Mouse (Mus musculus): ENCODE measurements around the gene P3h1. TPM values are rescaled to one million over a fixed set of nuclear protein-coding genes. Genes with fewer than 3 reads are reported as not detected.

P3h1 gene
- 10 to 100 TPM; 12.7 to 13.8 TPM for total RNA-seq (2021)
- long read RNA-seq, experiment 1, transcript P3h1-204 (15 exons, 3,188 nt): major isoform, 15 of 22 reads
- long read RNA-seq, experiment 1, partial matches to known transcripts: 5 of 22 reads
- long read RNA-seq, experiment 1, other reads (novel, unspliced or antisense): 2 of 22 reads
- long read RNA-seq, experiment 2, transcript P3h1-204 (15 exons, 3,188 nt): major isoform, 8 of 14 reads
- long read RNA-seq, experiment 2, partial matches to known transcripts: 3 of 14 reads
- long read RNA-seq, experiment 2, other reads (novel, unspliced or antisense): 3 of 14 reads

DNA sequence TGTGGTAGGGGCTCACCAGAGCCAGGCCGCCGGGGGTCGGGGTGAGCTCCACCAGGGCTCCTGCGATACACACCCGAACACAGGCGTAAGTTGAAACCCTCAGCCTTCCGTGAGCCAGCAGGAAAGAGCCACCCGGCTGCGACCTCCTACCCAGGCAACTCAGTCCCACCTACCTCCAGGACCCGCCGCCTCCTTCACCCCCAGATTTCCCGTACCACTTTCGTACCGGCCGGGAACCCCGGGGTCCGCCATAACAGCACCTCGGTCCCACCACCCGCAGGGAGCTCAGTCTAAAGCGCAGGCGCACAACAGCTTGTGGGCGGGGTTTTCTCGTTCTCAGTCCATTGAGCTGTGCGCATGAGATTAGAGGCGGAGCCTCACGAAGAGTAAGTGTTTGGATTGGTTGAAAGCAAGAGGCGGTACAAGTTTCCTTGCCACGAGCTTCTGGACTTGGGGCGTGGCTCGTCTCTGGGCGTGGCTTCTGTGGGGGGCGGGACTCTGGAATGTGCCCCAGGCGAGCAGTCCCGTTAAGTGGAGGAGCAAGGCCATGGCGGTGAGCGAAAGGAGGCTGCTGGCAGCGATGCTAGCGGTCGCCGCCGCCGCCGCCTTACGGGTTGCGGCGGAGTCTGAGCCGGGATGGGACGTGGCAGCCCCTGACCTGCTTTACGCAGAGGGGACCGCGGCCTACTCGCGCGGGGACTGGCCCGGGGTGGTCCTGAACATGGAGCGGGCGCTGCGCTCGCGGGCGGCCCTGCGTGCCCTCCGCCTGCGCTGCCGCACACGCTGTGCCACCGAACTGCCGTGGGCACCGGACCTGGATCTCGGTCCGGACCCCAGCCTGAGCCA is at the start of gene P3h1, which contains the start of gene AU022252:
P3h1 (plus strand) TSS at position 506 of the 846 bp plus-strand sequence.
AU022252 (minus strand) TSS at position 303 of the 846 bp plus-strand sequence.
- intact Hi-C loops (cut with DNase I): no loop called here
- peak; percentile 98 to 99 for DNase-seq

GRCm38 (mm10) chr4:119183525-119183924 is 49.2 kb upstream of the P3h1 start:
- intact Hi-C loops (cut with DNase I): loop anchor here (10.0 kb wide), 1 partner anchor 1149 kb away; no protein-coding TSS in a partner anchor
- no peak for DNase-seq

- DNase-seq: no peak
- intact Hi-C loops (cut with DNase I): loop anchor here (10.0 kb wide), 1 partner anchor 1151 kb away; no protein-coding TSS in a partner anchor
Observed at GRCm38 (mm10) chr4:119185771-119186170, 46.9 kb upstream of the P3h1 start.

DNA sequence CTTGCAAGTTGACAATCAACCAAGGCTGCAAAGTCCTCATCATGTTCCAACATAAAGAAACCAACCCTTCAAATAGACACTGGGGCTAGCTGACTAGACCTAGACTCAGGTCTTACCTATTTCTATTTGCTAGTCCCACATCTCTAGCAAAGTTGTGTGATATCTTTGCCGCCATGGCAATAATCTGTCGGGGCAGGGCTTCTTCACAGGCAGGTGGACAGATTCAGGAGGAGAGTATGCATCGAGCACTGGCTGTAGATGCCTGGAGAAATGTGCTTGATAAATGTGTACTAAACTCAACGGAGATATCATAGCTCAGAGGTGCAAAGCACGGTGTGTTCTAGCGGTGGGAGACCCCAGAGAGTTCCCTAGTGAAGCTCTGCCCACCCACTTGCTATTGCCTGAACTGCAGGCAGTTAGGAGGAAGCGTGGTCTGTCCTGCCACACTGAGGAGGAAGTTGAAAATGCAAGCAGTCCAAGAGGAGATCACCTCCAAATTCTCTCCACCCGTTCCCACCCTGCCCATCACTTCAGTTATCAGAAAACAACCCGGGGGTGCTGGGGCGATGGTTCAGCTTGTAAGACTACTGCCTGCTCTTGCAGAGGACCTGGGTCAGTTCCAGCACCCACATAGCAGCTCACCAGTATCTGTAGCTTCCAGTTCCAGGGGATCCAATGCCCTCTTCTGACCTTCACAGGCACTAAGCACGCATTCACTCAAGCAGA is 44.5 kb upstream of the P3h1 start:
- no peak for DNase-seq
- intact Hi-C loops (cut with DNase I): loop anchor here (10.0 kb wide), 1 partner anchor 1153 kb away; no protein-coding TSS in a partner anchor

DNA sequence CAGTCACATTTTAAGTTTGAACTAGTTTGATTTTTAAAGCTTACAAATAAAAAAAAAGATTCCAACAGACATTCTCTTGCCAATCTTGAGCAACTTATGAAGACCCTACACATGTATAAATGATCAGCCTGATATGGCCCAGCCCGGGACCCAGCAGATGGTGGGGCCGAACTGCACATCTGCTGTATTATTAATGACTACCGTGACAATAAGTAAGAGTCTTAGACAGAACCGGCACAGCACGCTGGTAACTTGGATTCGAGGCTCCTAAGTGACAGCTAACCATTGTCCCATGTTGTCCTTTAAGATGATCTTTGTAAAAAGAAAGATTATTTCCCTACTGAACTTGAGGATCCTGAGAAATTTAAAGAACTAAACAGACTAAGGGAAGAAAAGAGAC is 43.3 kb upstream of the P3h1 start:
- intact Hi-C loops (cut with DNase I): loop anchor here (10.0 kb wide), 1 partner anchor 1155 kb away; no protein-coding TSS in a partner anchor
- no peak for DNase-seq

DNA sequence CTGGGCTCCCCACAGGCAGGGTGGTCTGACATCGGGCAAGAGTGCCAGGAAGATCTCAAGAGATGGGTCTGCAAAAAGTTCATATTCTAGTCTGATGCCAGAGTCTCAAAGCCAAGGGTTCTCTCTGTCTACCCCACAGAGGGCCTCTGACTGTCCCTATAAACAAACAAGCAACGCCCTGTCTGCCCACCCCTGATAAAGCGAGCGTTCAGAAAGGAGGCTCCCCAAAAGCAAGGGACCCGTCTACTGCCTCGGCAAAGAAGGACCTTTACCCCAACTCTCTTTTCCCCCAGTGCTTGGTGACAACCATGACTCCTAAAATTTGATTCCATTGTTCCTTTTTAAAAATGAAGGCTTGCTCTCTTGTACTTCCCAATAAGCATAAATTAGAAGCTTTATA is 42.9 kb upstream of the P3h1 start, which contains the start of gene Ermap:
Ermap (minus strand) TSS at position 148 of the 400 bp plus-strand sequence.
- DNase-seq: no peak
- intact Hi-C loops (cut with DNase I): loop anchor here (10.0 kb wide), 1 partner anchor 1155 kb away; no protein-coding TSS in a partner anchor

- intact Hi-C loops (cut with DNase I): no loop called here
- DNase-seq: no peak
Observed at GRCm38 (mm10) chr4:119190618-119191017, 42.1 kb upstream of the P3h1 start.

GRCm38 (mm10) chr4:119191273-119191672 is 41.4 kb upstream of the P3h1 start:
- no peak for DNase-seq
- intact Hi-C loops (cut with DNase I): no loop called here

- intact Hi-C loops (cut with DNase I): no loop called here
- DNase-seq: no peak
Observed at GRCm38 (mm10) chr4:119192757-119193156, 40.0 kb upstream of the P3h1 start.

DNA sequence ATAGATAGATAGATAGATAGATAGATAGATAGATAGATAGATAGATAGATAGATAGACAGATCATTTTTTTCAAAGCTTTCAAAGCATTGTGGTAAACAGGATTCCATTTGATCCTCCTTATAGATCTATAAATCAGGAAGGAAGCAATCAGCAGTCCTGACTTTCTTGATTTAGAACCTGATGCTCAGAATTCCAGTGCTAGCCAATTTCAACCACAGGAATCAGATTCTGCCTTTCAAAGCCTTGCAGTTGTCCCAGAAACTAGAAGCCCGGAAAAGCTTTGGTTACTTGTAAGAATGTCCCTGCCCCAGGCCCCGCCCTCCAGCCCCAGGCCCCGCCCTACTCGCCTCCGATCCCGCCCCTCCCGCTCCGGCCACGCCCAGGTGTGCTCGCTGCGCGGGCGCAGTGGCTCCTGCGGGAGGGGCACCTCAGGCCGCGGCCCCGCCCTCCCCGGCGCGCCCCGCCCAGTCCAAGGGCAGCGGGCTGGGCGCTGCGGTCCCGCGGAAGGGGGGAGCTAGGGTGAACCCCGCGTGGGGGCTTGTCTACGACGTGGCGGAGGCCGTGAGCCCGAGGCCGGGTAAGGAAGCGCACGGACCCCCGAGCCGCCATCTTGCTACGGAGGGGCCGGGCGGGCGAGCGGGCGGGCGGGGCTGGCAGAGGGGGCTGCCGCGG is 37.7 kb upstream of the P3h1 start, which contains the start of gene Svbp:
Svbp (plus strand) TSS at position 398 of the 673 bp plus-strand sequence.
- intact Hi-C loops (cut with DNase I): no loop called here
- peak; percentile 77 to 83 for DNase-seq

- intact Hi-C loops (cut with DNase I): no loop called here
- no peak for DNase-seq
Observed at GRCm38 (mm10) chr4:119195582-119196320, 37.0 kb upstream of the P3h1 start.

GRCm38 (mm10) chr4:119198105-119198504 is 34.6 kb upstream of the P3h1 start:
- DNase-seq: no peak
- intact Hi-C loops (cut with DNase I): no loop called here

DNA sequence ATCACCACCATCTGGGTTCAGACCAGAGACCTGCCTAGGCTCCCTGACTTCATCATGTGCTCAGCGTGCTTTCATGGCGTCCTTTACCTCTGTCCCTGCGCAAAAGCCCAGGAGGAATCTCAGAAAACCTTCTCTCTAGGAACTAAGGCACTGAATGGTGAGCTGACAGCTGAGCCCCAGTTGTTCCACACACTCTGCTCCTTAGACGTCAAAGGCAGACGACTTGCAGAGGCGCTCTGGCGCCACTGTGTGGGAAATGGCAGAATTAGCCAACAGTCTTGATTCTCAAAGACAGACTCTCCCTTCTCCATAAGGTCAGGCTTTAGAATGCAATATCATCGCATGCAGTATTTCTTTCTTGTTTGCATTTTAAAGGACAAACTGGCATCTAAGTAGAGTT is 28.0 kb upstream of the P3h1 start:
- DNase-seq: peak; percentile 26 to 31
- intact Hi-C loops (cut with DNase I): loop anchor here (5.0 kb wide), 1 partner anchor 37 kb away; no protein-coding TSS in a partner anchor

DNA sequence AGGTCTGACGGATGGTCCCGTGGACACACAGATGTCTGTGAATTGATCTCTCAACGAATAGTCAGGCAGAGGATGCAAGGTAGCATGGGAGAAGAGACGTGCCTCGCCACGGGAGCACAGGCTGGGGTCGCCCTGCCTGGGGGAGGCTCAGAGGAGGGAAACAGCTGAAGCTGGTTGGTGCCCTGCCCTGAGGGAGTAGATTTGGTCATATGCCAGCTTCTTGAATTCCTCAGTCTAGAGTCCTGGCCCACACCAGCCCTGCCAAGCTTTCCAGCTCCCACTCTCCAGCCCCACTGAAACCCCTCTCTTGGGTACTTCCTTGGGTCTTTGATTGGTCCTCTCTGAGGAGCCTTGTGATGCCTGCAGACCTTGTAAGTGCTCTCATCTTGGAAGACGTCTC is 16.0 kb upstream of the P3h1 start:
- intact Hi-C loops (cut with DNase I): no loop called here
- DNase-seq: no peak

DNA sequence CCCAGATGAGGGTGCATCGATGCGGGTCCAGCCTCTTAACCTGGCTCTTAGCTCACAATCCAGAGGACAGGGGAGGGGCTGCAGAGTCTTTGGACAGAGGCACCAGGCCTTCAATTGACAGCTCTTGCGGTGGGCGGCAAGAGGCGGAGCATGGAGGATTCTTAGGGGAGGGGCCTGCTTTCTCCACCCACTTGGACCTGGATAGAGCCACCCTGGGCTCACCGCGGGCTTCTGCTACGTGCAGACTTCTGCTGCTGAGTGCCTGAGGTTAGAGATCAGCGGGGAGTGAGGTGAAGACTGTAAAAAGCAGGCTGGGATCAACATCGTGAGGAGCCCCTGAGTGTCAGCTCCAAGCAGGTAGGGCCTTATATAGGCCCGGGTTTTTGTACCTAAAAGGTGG is 14.5 kb upstream of the P3h1 start, which contains the start of gene Tmem269:
Tmem269 (minus strand) TSS at position 49 of the 400 bp plus-strand sequence.
- intact Hi-C loops (cut with DNase I): no loop called here
- DNase-seq: no peak

DNA sequence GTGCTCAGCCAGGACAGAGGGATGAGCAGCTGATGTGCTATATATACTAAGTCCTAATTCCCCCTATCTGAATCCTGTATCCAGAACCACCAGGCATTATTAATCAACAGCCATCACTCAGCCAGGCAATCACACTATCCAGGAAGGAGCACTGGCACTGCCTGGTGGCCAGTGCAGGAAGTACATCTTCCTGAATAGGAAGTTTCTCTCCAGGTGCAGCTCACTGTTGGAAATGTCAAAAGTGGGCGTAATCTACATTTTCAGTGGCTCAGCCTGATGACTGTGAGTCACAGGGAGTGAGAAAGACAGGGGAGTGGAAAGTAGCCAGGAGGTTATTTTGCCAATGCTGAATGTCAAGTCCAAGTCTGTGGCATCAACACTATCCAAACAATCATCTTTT is 9.0 kb upstream of the P3h1 start:
- intact Hi-C loops (cut with DNase I): no loop called here
- DNase-seq: no peak

GRCm38 (mm10) chr4:119224534-119224933 is 8.2 kb upstream of the P3h1 start:
- no peak for DNase-seq
- intact Hi-C loops (cut with DNase I): no loop called here

DNA sequence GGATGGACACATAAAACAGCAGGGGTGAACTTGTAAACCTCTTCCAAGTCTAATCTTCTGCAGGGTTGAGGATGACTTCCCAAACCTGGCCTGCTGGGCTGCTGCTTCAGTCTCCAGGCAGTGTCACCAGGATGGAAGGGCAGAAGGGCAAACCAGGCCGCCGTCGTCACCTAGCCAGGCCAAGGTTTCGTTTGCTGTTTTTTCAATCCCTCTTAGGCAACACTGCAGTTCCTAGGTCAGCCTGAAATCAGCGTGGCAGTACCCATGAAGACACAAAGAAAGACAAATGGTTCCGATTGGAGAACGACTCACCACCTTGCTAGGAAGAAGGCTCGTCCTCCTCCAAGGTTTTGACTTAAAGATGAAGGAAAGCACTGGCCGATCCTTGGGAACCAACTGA is 7.0 kb upstream of the P3h1 start:
- DNase-seq: no peak
- intact Hi-C loops (cut with DNase I): no loop called here

DNA sequence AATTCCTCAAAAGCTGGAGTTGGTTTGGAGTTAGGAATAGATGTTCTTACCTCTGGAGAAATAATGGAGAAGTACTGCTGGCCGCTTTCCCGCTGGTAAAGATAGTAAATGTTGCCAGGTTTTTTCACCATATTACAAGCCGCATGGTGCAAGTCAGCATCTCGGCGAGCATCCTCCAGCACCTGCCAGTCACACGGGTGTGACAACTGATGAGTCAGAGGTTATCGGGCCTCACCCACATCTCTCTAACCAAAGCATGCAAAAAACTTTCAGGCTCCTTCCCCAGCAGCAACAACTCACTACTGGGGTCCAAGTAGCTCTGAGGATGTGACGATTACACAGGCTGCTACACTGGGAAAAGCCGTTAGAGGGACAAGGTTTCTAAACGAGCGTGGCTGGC is 6.0 kb upstream of the P3h1 start:
- intact Hi-C loops (cut with DNase I): no loop called here
- DNase-seq: no peak

Data from gastrocnemius, postnatal 36 days (tissue).